In genomic region chr5:73133833-73134185, GRCm38 (mm10) we compare ENCODE assay signal across 8 mouse cellular contexts.
DNase-seq lines count a peak whose midpoint lies in the region; ATAC-seq lines count a peak whose summit lies in the region.

No protein-coding gene starts in this region.

- peak; percentile 47 for DNase-seq in adrenal gland, postnatal 10 days
- DNase-seq in adrenal gland, postnatal 4 days (ENCODE audit: low spot score in 2 of 2), result no peak
- DNase-seq in NIH3T3 (ENCODE audit: low read depth), result peak; percentile 76
- DNase-seq in heart, postnatal 4 days, result peak; percentile 55
- peak; percentile 70 for DNase-seq in layer of hippocampus, adult 11-12 months (ENCODE audit: low spot score)
- DNase-seq in lung, postnatal 25 days (ENCODE audit: low spot score), result peak; percentile 76
- peak; percentile 45 to 57 for DNase-seq in spleen, postnatal 36 days (ENCODE audit: low spot score in 2 of 2)

- peak; percentile 84 for ATAC-seq in common myeloid progenitor, adult 5-6 weeks (replicated peaks; ENCODE audit: low read depth, poor library complexity, severe bottlenecking)

Comparison
In these comparisons a context has a peak if more than half of its experiments do, and no peak if none do; other contexts are left out.
1. DNase-seq: peak in adrenal gland, postnatal 10 days (single experiment), NIH3T3 (single experiment), heart, postnatal 4 days (single experiment), layer of hippocampus, adult 11-12 months (single experiment), lung, postnatal 25 days (single experiment) and spleen, postnatal 36 days (2 of 2); none in adrenal gland, postnatal 4 days (0 of 2).